Mouse (Mus musculus): ENCODE results near the gene Gapt.
"Not testable (repeated sequence)": the region's sequence is repeated elsewhere in the genome, so short reads cannot be mapped to it uniquely, and the experiment has no call there.

Gene Gapt

GRCm38 (mm10) chr13:110356941-110357340 is at the start of gene Gapt:
Gapt (minus strand) TSS chr13:110357199.
- DNase-seq (ENCODE audit: low read depth, low spot score) = no peak

- DNase-seq (ENCODE audit: low read depth, low spot score) = peak; percentile 65
These were observed 49.2 kb upstream of the Gapt start for GRCm38 (mm10) chr13:110406152-110406551.

- not testable (repeated sequence) for DNase-seq (ENCODE audit: low read depth, low spot score)
These were observed 47.7 kb upstream of the Gapt start for GRCm38 (mm10) chr13:110404686-110405085.

- DNase-seq (ENCODE audit: low read depth, low spot score) = no peak
These were observed 47.1 kb upstream of the Gapt start for GRCm38 (mm10) chr13:110404059-110404458.

- no peak for DNase-seq (ENCODE audit: low read depth, low spot score)
These were observed 44.9 kb upstream of the Gapt start for GRCm38 (mm10) chr13:110401877-110402276.

GRCm38 (mm10) chr13:110401443-110401842 is 44.4 kb upstream of the Gapt start:
- DNase-seq (ENCODE audit: low read depth, low spot score) = no peak

- DNase-seq (ENCODE audit: low read depth, low spot score) = no peak
These were observed 41.7 kb upstream of the Gapt start for GRCm38 (mm10) chr13:110398513-110399270.

- no peak for DNase-seq (ENCODE audit: low read depth, low spot score)
These were observed 40.8 kb upstream of the Gapt start for GRCm38 (mm10) chr13:110397750-110398149.

- no peak for DNase-seq (ENCODE audit: low read depth, low spot score)
These were observed 39.1 kb upstream of the Gapt start for GRCm38 (mm10) chr13:110395916-110396685.

- no peak for DNase-seq (ENCODE audit: low read depth, low spot score)
These were observed 38.3 kb upstream of the Gapt start for GRCm38 (mm10) chr13:110395179-110395794.

- DNase-seq (ENCODE audit: low read depth, low spot score) = peak; percentile 88
These were observed 37.5 kb upstream of the Gapt start, which contains the start of gene Plk2 for GRCm38 (mm10) chr13:110394291-110395178. Plk2 (plus strand) TSS chr13:110395046.

GRCm38 (mm10) chr13:110392631-110393030 is 35.6 kb upstream of the Gapt start:
- no peak for DNase-seq (ENCODE audit: low read depth, low spot score)

- no peak for DNase-seq (ENCODE audit: low read depth, low spot score)
These were observed 35.2 kb upstream of the Gapt start for GRCm38 (mm10) chr13:110392210-110392609.

- no peak for DNase-seq (ENCODE audit: low read depth, low spot score)
These were observed 27.5 kb upstream of the Gapt start for GRCm38 (mm10) chr13:110384514-110384913.

GRCm38 (mm10) chr13:110382447-110382901 is 25.5 kb upstream of the Gapt start:
- DNase-seq (ENCODE audit: low read depth, low spot score) = no peak

- DNase-seq (ENCODE audit: low read depth, low spot score) = no peak
These were observed 12.7 kb upstream of the Gapt start for GRCm38 (mm10) chr13:110369673-110370072.

- peak; percentile 51 for DNase-seq (ENCODE audit: low read depth, low spot score)
These were observed 11.6 kb upstream of the Gapt start for GRCm38 (mm10) chr13:110368556-110369040.

- no peak for DNase-seq (ENCODE audit: low read depth, low spot score)
These were observed 11.1 kb upstream of the Gapt start for GRCm38 (mm10) chr13:110367961-110368555.

- no peak for DNase-seq (ENCODE audit: low read depth, low spot score)
These were observed 9.5 kb upstream of the Gapt start for GRCm38 (mm10) chr13:110366477-110366876.

GRCm38 (mm10) chr13:110363722-110364121 is 6.7 kb upstream of the Gapt start:
- no peak for DNase-seq (ENCODE audit: low read depth, low spot score)

- DNase-seq (ENCODE audit: low read depth, low spot score) = no peak
These were observed 5.9 kb downstream of the Gapt start for GRCm38 (mm10) chr13:110351051-110351450.
